Comparison of ENCODE assay signal across 9 mouse cellular contexts in genomic region chr11:53307558-53308065, GRCm38 (mm10). TPM values are rescaled to one million over a fixed set of nuclear protein-coding genes. Genes with fewer than 3 reads are reported as not detected.
DNase-seq lines count a peak whose midpoint lies in the region; ATAC-seq lines count a peak whose summit lies in the region.
"Had no signal": no experiment of that assay in that cellular context is flagged by ENCODE, and none has a peak within 500 bp of the region (broad histone marks: within the 10 kb centered on the region; RNA-seq: fewer than 3 reads in every experiment).

No protein-coding gene starts in this region.

- no peaks in the 10 kb centered on the region for H3K27me3 ChIP-seq in embryonic facial prominence, embryonic 14.5 days (replicated peaks; ENCODE audit: control insufficient read depth, insufficient read depth, low read length)
- no peaks in the 10 kb centered on the region for H3K27me3 ChIP-seq in midbrain, embryonic 10.5 days (ENCODE audit: low read depth, poor library complexity, severe bottlenecking)

- no peak overlapping the region for H3K4me3 ChIP-seq in embryonic facial prominence, embryonic 14.5 days (ENCODE audit: low read depth, low read length)
- no peak overlapping the region for H3K4me3 ChIP-seq in midbrain, embryonic 10.5 days

- no peak overlapping the region for H3K9ac ChIP-seq in embryonic facial prominence, embryonic 14.5 days (ENCODE audit: low read depth, low read length)

- no peaks in the 10 kb centered on the region for H3K36me3 ChIP-seq in embryonic facial prominence, embryonic 14.5 days (ENCODE audit: control insufficient read depth, insufficient read depth, low read length)
- no peaks in the 10 kb centered on the region for H3K36me3 ChIP-seq in midbrain, embryonic 10.5 days

- WGBS in embryonic facial prominence, embryonic 14.5 days, result 54% methylated on average over 10 of the region's 10 CpGs
- WGBS in midbrain, embryonic 10.5 days, result 80% methylated on average over 10 of the region's 10 CpGs

- no peak overlapping the region for H3K4me2 ChIP-seq in embryonic facial prominence, embryonic 14.5 days (ENCODE audit: low read depth, low read length)

- no peak for ATAC-seq in embryonic facial prominence, embryonic 14.5 days (ENCODE audit: low read depth)
- ATAC-seq: hindbrain, postnatal 0 days had no signal

- peak; percentile 44 for DNase-seq in adipocyte (ENCODE audit: low spot score)
- peak; percentile 61 for DNase-seq in embryonic facial prominence, embryonic 14.5 days (ENCODE audit: low spot score)
- peak; percentile 42 for DNase-seq in kidney, adult 11 months
- peak; percentile 80 for DNase-seq in lung, postnatal 25 days (ENCODE audit: low spot score)
- DNase-seq in urinary bladder, postnatal 25 days (ENCODE audit: low spot score), result no peak
- no peak for DNase-seq in spleen, adult 12 weeks (ENCODE audit: low spot score)
- DNase-seq in midbrain, embryonic 10.5 days (ENCODE audit: low spot score), result no peak
- DNase-seq: right cerebral cortex, postnatal 25 days had no signal

- H3K9me3 ChIP-seq in embryonic facial prominence, embryonic 14.5 days (ENCODE audit: control insufficient read depth, low read length), result no peaks in the 10 kb centered on the region
- H3K9me3 ChIP-seq in midbrain, embryonic 10.5 days (replicated peaks), result no peaks in the 10 kb centered on the region

- H3K4me1 ChIP-seq in embryonic facial prominence, embryonic 14.5 days (ENCODE audit: control insufficient read depth, insufficient read depth, low read length), result peaks cover 18% of the 10 kb centered on the region
- peaks cover 6% of the 10 kb centered on the region for H3K4me1 ChIP-seq in midbrain, embryonic 10.5 days

- peak overlapping the region; percentile 75 for H3K27ac ChIP-seq in embryonic facial prominence, embryonic 14.5 days (replicated peaks; ENCODE audit: low read depth, low read length)
- H3K27ac ChIP-seq in midbrain, embryonic 10.5 days (replicated peaks), result no peak overlapping the region
- H3K27ac ChIP-seq: hindbrain, postnatal 0 days had no signal

RNA-seq across cellular contexts. Expression of gene Hspa4, which starts 7.4 kb away (rescaled TPM):
- 85.8 and 86.5 TPM in 2 replicates for polyA plus RNA-seq in embryonic facial prominence, embryonic 14.5 days (2014; fragmentation: Nextera tagmentation; extraction: Ambion mirVana)
- polyA plus RNA-seq in midbrain, embryonic 10.5 days (2016; fragmentation: Nextera tagmentation; extraction: Ambion mirVana), result 106 and 116 TPM in 2 replicates

RNA-seq across cellular contexts. Expression of gene Zcchc10, which starts 16.9 kb away (rescaled TPM):
- 18.6 and 18.7 TPM in 2 replicates for polyA plus RNA-seq in embryonic facial prominence, embryonic 14.5 days (2014; fragmentation: Nextera tagmentation; extraction: Ambion mirVana)
- 24.6 and 25.2 TPM in 2 replicates for polyA plus RNA-seq in midbrain, embryonic 10.5 days (2016; fragmentation: Nextera tagmentation; extraction: Ambion mirVana)

RNA-seq across cellular contexts. Expression of gene Aff4, which starts 43.0 kb away (rescaled TPM):
- 50.8 and 59.7 TPM in 2 replicates for polyA plus RNA-seq in embryonic facial prominence, embryonic 14.5 days (2014; fragmentation: Nextera tagmentation; extraction: Ambion mirVana)
- 27.7 and 40.8 TPM in 2 replicates for polyA plus RNA-seq in midbrain, embryonic 10.5 days (2016; fragmentation: Nextera tagmentation; extraction: Ambion mirVana)

Comparison
In these comparisons a context has a peak if more than half of its experiments do, and no peak if none do; other contexts are left out.
1. DNase-seq: peak in adipocyte (single experiment), embryonic facial prominence, embryonic 14.5 days (single experiment), kidney, adult 11 months (single experiment) and lung, postnatal 25 days (single experiment); none in urinary bladder, postnatal 25 days (single experiment), spleen, adult 12 weeks (single experiment) and midbrain, embryonic 10.5 days (single experiment).